Mouse (Mus musculus) limb, embryonic 10.5 days (tissue): ENCODE data around the gene Schip1. TPM values are rescaled to one million over a fixed set of nuclear protein-coding genes. Genes with fewer than 3 reads are reported as not detected.

Experiments used
- DNase-seq: peaks from one replicate; pipeline ENCODE4 v3.0.0-alpha.2; 2017; ENCODE audit warnings: low spot score
- H3K27ac ChIP-seq: fragments of 300-500 bp; sonication (generic); 2 replicates; pipeline ENCODE4 v1.5.1; 2016; ENCODE audit warnings: mild to moderate bottlenecking
- H3K27me3 ChIP-seq: fragments of 300-500 bp; sonication (generic); 2 replicates; pipeline ENCODE4 v1.6.1; 2016; ENCODE audit warnings: low read depth, mild to moderate bottlenecking; ENCODE audit not compliant: poor library complexity, severe bottlenecking
- H3K36me3 ChIP-seq: fragments of 300-500 bp; sonication (generic); 2 replicates; pipeline ENCODE4 v1.6.1; 2016; ENCODE audit warnings: mild to moderate bottlenecking, moderate library complexity
- H3K4me1 ChIP-seq: fragments of 300-500 bp; sonication (generic); 2 replicates; pipeline ENCODE4 v1.6.1; 2016
- H3K4me3 ChIP-seq: fragments of 300-500 bp; sonication (generic); 2 replicates; pipeline ENCODE4 v1.5.1; 2016; ENCODE audit warnings: mild to moderate bottlenecking, moderate library complexity
- H3K9me3 ChIP-seq: fragments of 300-500 bp; sonication (generic); replicated peaks from 2 replicates; pipeline ENCODE4 v1.6.1; 2016; ENCODE audit warnings: mild to moderate bottlenecking
- WGBS: fragments of 180-500 bp; shearing (Covaris S2); methylation state at CpG from one replicate; pipeline ENCODE4 v1.1.7; 2016; 5-methylcytosine and 5-hydroxymethylcytosine counted together
- polyA plus RNA-seq: library from polyadenylated mRNA; unstranded; fragments of >200 nt; fragmentation: Nextera tagmentation; extraction: Ambion mirVana; gene quantifications from 2 replicates; pipeline ENCODE4 v1.2.1, GENCODE M21; 2016

Schip1 gene
- polyA plus RNA-seq, 1 experiment from 2014 or later: 28.9 TPM

- Histone ChIP-seq H3K9me3 (no peaks in the 10 kb centered on the region), H3K36me3 (no peaks in the 10 kb centered on the region), H3K27ac (no peak overlapping the region), H3K4me3 (no peak overlapping the region), H3K4me1 (peaks cover 25% of the 10 kb centered on the region), H3K27me3 (no peaks in the 10 kb centered on the region)
- 84% methylated on average over 3 of the region's 3 CpGs for WGBS
- DNase-seq: no peak
Measured at GRCm38 (mm10) chr3:68514120-68514497, 449.5 kb downstream of the Schip1 start.

- DNase-seq: no peak
- WGBS: 87% methylated on average over 3 of the region's 3 CpGs
- Histone ChIP-seq H3K4me1 (peaks cover 23% of the 10 kb centered on the region), H3K27ac (no peak overlapping the region), H3K4me3 (no peak overlapping the region), H3K36me3 (no peaks in the 10 kb centered on the region), H3K27me3 (no peaks in the 10 kb centered on the region), H3K9me3 (no peaks in the 10 kb centered on the region)
Measured at GRCm38 (mm10) chr3:68514717-68515116, 450.1 kb downstream of the Schip1 start.

- H3K4me1 ChIP-seq: peaks cover 23% of the 10 kb centered on the region
- H3K27ac ChIP-seq: no peak overlapping the region
- 89% methylated on average over 12 of the region's 12 CpGs for WGBS
- no peaks in the 10 kb centered on the region for H3K9me3 ChIP-seq
- DNase-seq: no peak
- H3K27me3 ChIP-seq: no peaks in the 10 kb centered on the region
- H3K36me3 ChIP-seq: no peaks in the 10 kb centered on the region
- H3K4me3 ChIP-seq: no peak overlapping the region
Measured at GRCm38 (mm10) chr3:68516393-68517081, 451.9 kb downstream of the Schip1 start.

GRCm38 (mm10) chr3:68517236-68517635, 452.6 kb downstream of the Schip1 start:
- no peaks in the 10 kb centered on the region for H3K36me3 ChIP-seq
- 62% methylated on average over 7 of the region's 7 CpGs for WGBS
- no peak overlapping the region for H3K27ac ChIP-seq
- peaks cover 22% of the 10 kb centered on the region for H3K4me1 ChIP-seq
- H3K27me3 ChIP-seq: no peaks in the 10 kb centered on the region
- no peak overlapping the region for H3K4me3 ChIP-seq
- H3K9me3 ChIP-seq: no peaks in the 10 kb centered on the region
- DNase-seq: no peak

GRCm38 (mm10) chr3:68518041-68518440, 453.4 kb downstream of the Schip1 start:
- no peaks in the 10 kb centered on the region for H3K27me3 ChIP-seq
- H3K4me3 ChIP-seq: no peak overlapping the region
- DNase-seq: no peak
- 81% methylated on average over 8 of the region's 8 CpGs for WGBS
- H3K4me1 ChIP-seq: peaks cover 17% of the 10 kb centered on the region
- no peaks in the 10 kb centered on the region for H3K9me3 ChIP-seq
- no peaks in the 10 kb centered on the region for H3K36me3 ChIP-seq
- no peak overlapping the region for H3K27ac ChIP-seq

- WGBS: 92% methylated on average over 5 of the region's 5 CpGs
- no peaks in the 10 kb centered on the region for H3K27me3 ChIP-seq
- DNase-seq: no peak
- H3K4me1 ChIP-seq: peaks cover 17% of the 10 kb centered on the region
- H3K36me3 ChIP-seq: no peaks in the 10 kb centered on the region
- no peak overlapping the region for H3K27ac ChIP-seq
- no peak overlapping the region for H3K4me3 ChIP-seq
- H3K9me3 ChIP-seq: no peaks in the 10 kb centered on the region
Measured at GRCm38 (mm10) chr3:68518586-68518985, 454.0 kb downstream of the Schip1 start.

GRCm38 (mm10) chr3:68525361-68525878, 460.8 kb downstream of the Schip1 start:
- H3K36me3 ChIP-seq: no peaks in the 10 kb centered on the region
- H3K9me3 ChIP-seq: no peaks in the 10 kb centered on the region
- 92% methylated on average over 10 of the region's 10 CpGs for WGBS
- no peaks in the 10 kb centered on the region for H3K27me3 ChIP-seq
- H3K27ac ChIP-seq: no peak overlapping the region
- H3K4me3 ChIP-seq: no peak overlapping the region
- no peaks in the 10 kb centered on the region for H3K4me1 ChIP-seq
- DNase-seq: no peak

GRCm38 (mm10) chr3:68526416-68526815, 461.8 kb downstream of the Schip1 start:
- WGBS: 55% methylated on average over 4 of the region's 4 CpGs
- Histone ChIP-seq H3K4me3 (no peak overlapping the region), H3K27me3 (no peaks in the 10 kb centered on the region), H3K36me3 (no peaks in the 10 kb centered on the region), H3K27ac (no peak overlapping the region), H3K4me1 (no peaks in the 10 kb centered on the region), H3K9me3 (no peaks in the 10 kb centered on the region)
- DNase-seq: no peak

GRCm38 (mm10) chr3:68527182-68527581, 462.6 kb downstream of the Schip1 start:
- no peaks in the 10 kb centered on the region for H3K9me3 ChIP-seq
- no peak for DNase-seq
- no peaks in the 10 kb centered on the region for H3K27me3 ChIP-seq
- no peaks in the 10 kb centered on the region for H3K36me3 ChIP-seq
- H3K4me3 ChIP-seq: no peak overlapping the region
- H3K27ac ChIP-seq: no peak overlapping the region
- WGBS: 93% methylated on average over 4 of the region's 4 CpGs
- H3K4me1 ChIP-seq: no peaks in the 10 kb centered on the region

GRCm38 (mm10) chr3:68531908-68532307, 467.3 kb downstream of the Schip1 start:
- Histone ChIP-seq H3K36me3 (peaks cover 8% of the 10 kb centered on the region; the same call in 1 of the 2 replicates), H3K4me1 (peaks cover 12% of the 10 kb centered on the region), H3K27me3 (no peaks in the 10 kb centered on the region), H3K9me3 (no peaks in the 10 kb centered on the region), H3K27ac (no peak overlapping the region), H3K4me3 (no peak overlapping the region)
- no peak for DNase-seq
- WGBS: 93% methylated on average over 4 of the region's 4 CpGs

- 26% methylated on average over 6 of the region's 7 CpGs for WGBS
- Histone ChIP-seq H3K4me1 (peaks cover 12% of the 10 kb centered on the region), H3K4me3 (no peak overlapping the region), H3K27ac (no peak overlapping the region), H3K27me3 (no peaks in the 10 kb centered on the region), H3K9me3 (no peaks in the 10 kb centered on the region), H3K36me3 (peaks cover 10% of the 10 kb centered on the region; the same call in 1 of the 2 replicates)
- DNase-seq: no peak
Measured at GRCm38 (mm10) chr3:68534571-68535051, 470.0 kb downstream of the Schip1 start.

- H3K4me3 ChIP-seq: no peak overlapping the region
- H3K4me1 ChIP-seq: peaks cover 12% of the 10 kb centered on the region
- H3K9me3 ChIP-seq: no peaks in the 10 kb centered on the region
- H3K36me3 ChIP-seq: peaks cover 10% of the 10 kb centered on the region; the same call in 1 of the 2 replicates
- DNase-seq: no peak
- no peak overlapping the region for H3K27ac ChIP-seq
- no peaks in the 10 kb centered on the region for H3K27me3 ChIP-seq
- 84% methylated on average over 7 of the region's 7 CpGs for WGBS
Measured at GRCm38 (mm10) chr3:68535160-68535728, 470.6 kb downstream of the Schip1 start.

- H3K4me1 ChIP-seq: peaks cover 12% of the 10 kb centered on the region
- no peak overlapping the region for H3K4me3 ChIP-seq
- 77% methylated on average over 3 of the region's 3 CpGs for WGBS
- H3K9me3 ChIP-seq: no peaks in the 10 kb centered on the region
- H3K36me3 ChIP-seq: peaks cover 10% of the 10 kb centered on the region; the same call in 1 of the 2 replicates
- H3K27me3 ChIP-seq: no peaks in the 10 kb centered on the region
- H3K27ac ChIP-seq: no peak overlapping the region
- no peak for DNase-seq
Measured at GRCm38 (mm10) chr3:68536071-68536470, 471.5 kb downstream of the Schip1 start.
